Mouse (Mus musculus) Patski (cell line): Measurements from ENCODE around the gene 0610040J01Rik. TPM values are rescaled to one million over a fixed set of nuclear protein-coding genes. Genes with fewer than 3 reads are reported as not detected.
"Not testable (repeated sequence)": the region's sequence is repeated elsewhere in the genome, so short reads cannot be mapped to it uniquely, and the experiment has no call there.

Experiments
- ATAC-seq: fragments of 100-300 bp; one replicate; pipeline ENCODE4 v1.8.0; 2021
- CTCF ChIA-PET: fragments of 350-600 bp; sonication (Branson Sonifier 250); formaldehyde crosslinking; loops from one replicate; lab custom pipeline; 2022; ENCODE audit warnings: inconsistent platforms; lab: Charles Lee
- POLR2A ChIA-PET: fragments of 350-600 bp; sonication (Branson Sonifier 250); formaldehyde crosslinking; loops from one replicate; lab custom pipeline; 2022; ENCODE audit warnings: antibody characterized with exemption, inconsistent platforms; lab: Charles Lee
- DNase-seq: peaks from one replicate; pipeline ENCODE4 v3.0.0-alpha.2; 2011; ENCODE audit warnings: low read depth, low spot score
- H3K27me3 ChIP-seq: fragments of 371-371 bp; one replicate; pipeline ENCODE4 v1.5.1; 2021
- CTCF ChIP-seq: fragments of 100-300 bp; IDR thresholded peaks from one replicate; pipeline ENCODE4 v1.5.1; 2021
- in situ Hi-C: fragments of 300-500 bp; cut with MboI; formaldehyde crosslinking; loops from 3 replicates; pipeline ENCODE4 v1.11.1; 2018; ENCODE audit warnings: low pct_unique_long_range_greater_than_20kb, mixed read lengths
- polyA plus RNA-seq: library from polyadenylated mRNA; unstranded; gene quantifications from one replicate; pipeline ENCODE4 v1.2.3, GENCODE M21; 2021

0610040J01Rik gene
- polyA plus RNA-seq, 1 experiment from 2014 or later: 0.58 TPM

DNA sequence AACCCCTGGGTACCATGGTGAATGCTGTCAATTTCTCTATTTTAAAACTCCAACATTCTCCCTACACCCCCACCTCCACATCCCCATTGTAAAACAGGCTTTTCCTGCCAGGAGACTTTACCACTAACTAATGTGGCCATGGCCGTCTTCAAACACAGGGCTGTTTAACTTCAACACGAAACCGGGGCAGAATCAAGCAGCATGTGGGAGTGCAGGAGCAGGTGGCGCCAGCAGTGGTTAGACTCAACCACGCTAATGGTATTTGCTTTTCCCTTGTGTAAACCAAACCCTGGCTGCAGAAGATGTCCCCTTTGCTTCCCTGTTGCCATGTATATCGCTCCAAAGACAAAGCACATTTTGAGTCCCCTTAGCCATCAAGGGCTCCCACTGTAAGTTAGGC is 79.7 kb downstream of the 0610040J01Rik start:
- in situ Hi-C loops: loop anchor here (25.0 kb wide), 1 partner anchor 955 kb away; no protein-coding TSS in a partner anchor
- TF ChIP-seq CTCF: no peak
- H3K27me3 ChIP-seq: no peaks in the 10 kb centered on the region
- no peak for DNase-seq
- ATAC-seq: no peak
- ChIA-PET POLR2A (no interaction called here), CTCF (no interaction called here)

DNA sequence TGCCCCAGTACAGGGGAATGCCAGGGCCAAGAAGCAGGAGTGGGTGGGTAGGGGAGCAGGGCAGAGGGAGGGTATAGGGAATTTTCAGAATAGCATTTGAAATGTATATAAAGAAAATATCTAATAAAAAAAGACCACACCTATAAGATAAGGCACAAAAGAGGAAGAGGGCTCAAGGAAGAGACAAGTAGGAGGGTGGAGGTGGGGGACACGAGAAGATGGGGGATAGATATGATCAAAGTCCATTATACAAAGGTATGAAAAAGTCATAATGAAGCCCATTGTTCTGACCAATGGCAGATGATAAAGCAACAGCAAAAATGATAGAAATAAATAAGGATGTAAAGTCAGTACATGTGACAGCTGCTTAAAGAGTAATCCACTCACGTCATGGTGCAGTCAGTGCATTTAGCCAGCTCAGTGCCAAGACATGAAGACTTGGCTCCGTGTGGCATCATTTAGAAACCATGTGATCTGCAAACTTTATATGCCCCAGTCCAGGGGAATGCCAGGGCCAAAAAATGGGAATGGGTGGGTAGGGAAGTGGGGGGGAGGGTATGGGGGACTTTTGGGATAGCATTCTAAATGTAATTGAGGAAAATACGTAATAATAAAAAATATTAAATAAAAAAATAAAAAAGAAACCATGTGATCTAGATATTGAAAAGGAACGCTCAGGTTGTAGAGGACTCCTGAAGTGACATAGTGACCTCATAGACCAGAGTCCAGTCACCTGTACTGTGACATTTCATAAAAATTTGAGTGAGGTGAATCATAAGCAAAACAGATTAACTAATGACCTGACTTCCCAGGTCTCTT is 85.0 kb downstream of the 0610040J01Rik start:
- POLR2A ChIA-PET, H3K27me3 ChIP-seq, DNase-seq, ATAC-seq: not testable (repeated sequence)
- in situ Hi-C loops: loop anchor here (25.0 kb wide), 1 partner anchor 960 kb away; no protein-coding TSS in a partner anchor
- CTCF ChIA-PET: interaction anchor here (1.1 to 2.2 kb wide), 3 partner anchors 9 to 199 kb away, joined by 3 to 5 read pairs (median 4); no protein-coding TSS in a partner anchor

DNA sequence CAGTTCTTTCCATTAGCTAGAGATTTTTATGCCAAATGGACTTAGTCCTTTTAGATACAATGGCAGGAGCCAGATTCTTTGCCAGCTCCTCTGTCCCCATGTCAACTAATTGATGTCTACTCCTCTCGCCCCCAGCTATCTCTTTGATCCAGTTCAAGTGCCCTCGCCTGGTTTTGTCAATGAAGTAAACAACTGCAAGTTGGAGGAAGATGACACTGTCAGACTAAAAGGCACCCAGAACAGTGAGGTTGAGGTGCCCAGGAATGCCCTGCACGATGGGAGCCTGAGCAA is 85.6 kb downstream of the 0610040J01Rik start:
- no peak for TF ChIP-seq CTCF
- ChIA-PET POLR2A (no interaction called here), CTCF (interaction anchor here (1.1 to 2.2 kb wide), 3 partner anchors 9 to 199 kb away, joined by 3 to 5 read pairs (median 4); no protein-coding TSS in a partner anchor)
- ATAC-seq: no peak
- in situ Hi-C loops: loop anchor here (25.0 kb wide), 1 partner anchor 960 kb away; no protein-coding TSS in a partner anchor
- H3K27me3 ChIP-seq: no peaks in the 10 kb centered on the region
- DNase-seq: no peak

DNA sequence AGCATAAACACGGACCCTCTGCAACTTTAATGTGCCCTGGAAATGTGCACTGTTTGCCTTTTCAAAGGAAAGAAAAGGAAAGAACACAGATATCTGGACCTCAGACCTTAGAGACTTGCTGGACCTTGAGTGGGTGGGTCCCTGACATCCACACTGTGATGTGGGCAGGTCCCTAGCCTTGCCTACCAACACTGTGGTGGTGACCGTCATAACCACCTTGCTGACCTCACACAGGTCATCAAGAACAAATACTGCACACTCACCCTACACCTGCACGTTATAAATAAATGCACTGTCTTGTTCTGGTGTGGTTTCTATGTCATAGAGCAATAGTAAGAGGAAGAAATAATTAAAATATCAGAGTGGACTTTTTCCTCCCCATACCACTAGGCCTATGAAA is 91.2 kb downstream of the 0610040J01Rik start:
- ATAC-seq (no peak), DNase-seq (no peak)
- no peaks in the 10 kb centered on the region for H3K27me3 ChIP-seq
- in situ Hi-C loops: no loop called here
- CTCF ChIA-PET: interaction anchor here (0.7 to 5.6 kb wide), 3 partner anchors 66 to 409 kb away, joined by 3 to 63 read pairs (median 3); partner anchors contain the start of gene Rell1
- POLR2A ChIA-PET: no interaction called here
- no peak for TF ChIP-seq CTCF

DNA sequence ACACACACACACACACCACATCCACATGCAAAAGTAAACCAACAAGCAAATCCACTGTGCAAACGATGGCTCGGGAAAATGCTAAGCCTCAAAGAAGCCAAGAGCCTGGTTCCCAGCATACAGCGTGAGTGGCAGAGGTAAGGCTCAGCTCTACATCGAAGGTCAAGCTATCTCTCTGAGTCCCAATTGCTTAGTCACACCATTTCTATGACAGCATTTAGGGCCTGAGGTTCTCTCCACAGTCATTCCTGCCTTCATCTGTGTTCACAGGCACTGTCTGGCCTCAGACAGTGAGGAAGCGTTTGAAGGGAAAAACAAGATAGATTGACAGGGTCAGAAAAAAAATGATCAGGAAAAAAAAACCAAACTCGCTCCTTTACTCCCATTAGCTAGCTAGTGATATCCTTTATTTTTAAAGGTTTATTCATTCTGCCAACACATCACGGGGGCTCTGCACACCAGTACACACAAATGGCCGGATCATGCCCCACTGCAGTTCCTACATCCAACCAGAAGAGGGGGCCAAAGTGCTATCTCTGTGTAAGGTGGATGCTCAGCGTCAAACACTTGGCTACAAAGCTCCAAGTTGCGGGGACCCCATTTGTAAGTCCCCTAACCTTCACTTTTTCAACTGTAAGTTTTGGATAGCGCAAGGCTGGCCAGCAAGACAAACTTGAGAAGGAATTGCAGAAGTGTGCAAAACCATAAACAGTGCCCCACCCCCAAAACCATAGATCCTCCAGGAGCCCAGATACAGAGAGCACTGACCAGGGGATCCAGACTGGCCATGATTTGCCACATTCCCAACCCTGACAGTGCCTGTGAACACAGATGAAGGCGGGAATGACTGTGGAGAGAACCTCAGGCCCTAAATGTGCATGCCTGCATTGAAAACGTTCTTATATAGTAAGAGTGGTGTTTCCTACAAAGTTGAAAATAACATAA is 94.3 kb downstream of the 0610040J01Rik start:
- POLR2A ChIA-PET: interaction anchor here (1.5 kb wide), 1 partner anchor 12 kb away, joined by 3 read pairs; no protein-coding TSS in a partner anchor
- no peaks in the 10 kb centered on the region for H3K27me3 ChIP-seq
- DNase-seq (no peak), ATAC-seq (peak; percentile 73)
- in situ Hi-C loops: loop anchor here (5.0 kb wide), 3 partner anchors 56 to 361 kb away; no protein-coding TSS in a partner anchor
- CTCF ChIA-PET: interaction anchor here (0.6 to 5.6 kb wide), 21 partner anchors 8 to 272 kb away, joined by 3 to 63 read pairs (median 3); no protein-coding TSS in a partner anchor
- peak; percentile 98 for TF ChIP-seq CTCF

DNA sequence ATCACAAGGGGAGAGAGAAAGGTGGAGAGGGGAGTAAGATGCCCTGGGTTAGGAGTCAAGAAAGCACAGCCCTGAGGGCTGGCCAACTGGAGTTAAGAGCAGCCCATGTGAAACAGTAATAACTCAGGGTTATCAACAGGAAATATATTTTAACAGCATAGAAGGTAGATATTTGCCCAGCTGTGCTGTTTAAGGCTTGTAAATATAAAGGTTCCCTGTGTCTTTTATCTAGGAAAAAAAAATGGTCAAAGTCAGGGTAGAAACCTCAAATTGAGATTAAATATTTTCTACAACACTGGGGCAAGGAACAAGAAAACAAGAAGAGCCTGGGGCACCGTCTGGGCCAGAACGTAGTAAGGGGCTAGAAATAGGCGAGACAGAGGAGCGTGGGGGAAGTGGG is 95.3 kb downstream of the 0610040J01Rik start:
- CTCF ChIA-PET: interaction anchor here (0.9 to 5.6 kb wide), 9 partner anchors 9 to 295 kb away, joined by 3 to 63 read pairs (median 3); no protein-coding TSS in a partner anchor
- DNase-seq (no peak), ATAC-seq (no peak)
- POLR2A ChIA-PET: interaction anchor here (1.0 kb wide), 1 partner anchor 9 kb away, joined by 3 read pairs; no protein-coding TSS in a partner anchor
- TF ChIP-seq CTCF: no peak
- in situ Hi-C loops: loop anchor here (5.0 kb wide), 3 partner anchors 55 to 360 kb away; no protein-coding TSS in a partner anchor
- no peaks in the 10 kb centered on the region for H3K27me3 ChIP-seq

DNA sequence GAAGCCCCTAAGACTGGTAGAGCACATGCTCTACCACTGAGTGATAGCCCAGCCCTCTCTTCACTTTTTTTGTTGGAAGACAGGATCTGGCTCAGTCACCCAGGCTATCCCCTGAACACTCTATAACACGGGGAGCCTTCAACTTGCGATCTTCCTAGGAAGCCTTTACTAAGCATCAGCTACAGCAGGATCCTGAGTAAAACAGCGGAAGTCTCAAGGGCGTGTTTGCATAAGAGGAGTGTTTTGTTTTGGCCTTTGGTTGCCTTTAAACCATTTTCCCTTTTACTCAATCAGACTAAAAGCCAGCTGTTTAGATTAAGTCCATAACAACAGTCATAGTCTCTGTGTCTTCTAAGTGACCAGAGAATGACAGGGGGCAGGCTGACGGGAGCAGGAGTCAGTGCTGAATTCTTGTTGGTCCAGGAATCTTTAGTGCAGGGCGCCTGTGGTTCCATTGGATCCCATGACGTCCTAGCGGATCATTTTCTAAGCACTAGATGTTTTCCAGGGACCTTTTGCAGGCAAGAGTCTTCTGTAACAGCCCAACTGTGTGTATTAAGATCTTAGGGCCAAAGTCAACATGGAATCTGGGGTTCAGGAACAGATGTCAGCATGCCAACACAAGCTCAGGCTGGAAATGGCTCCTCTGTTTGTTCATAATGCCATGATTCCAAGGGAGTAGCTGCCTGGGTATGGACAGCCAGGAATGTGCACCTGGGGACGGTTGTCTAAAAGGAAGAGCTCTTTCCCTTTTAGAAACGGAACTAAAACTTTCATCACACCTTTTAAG is 98.2 kb downstream of the 0610040J01Rik start:
- no peaks in the 10 kb centered on the region for H3K27me3 ChIP-seq
- in situ Hi-C loops: no loop called here
- POLR2A ChIA-PET: interaction anchor here (0.8 kb wide), 1 partner anchor 44 kb away, joined by 3 read pairs; no protein-coding TSS in a partner anchor
- ATAC-seq (no peak), DNase-seq (no peak)
- no peak for TF ChIP-seq CTCF
- CTCF ChIA-PET: interaction anchor here (1.1 to 3.6 kb wide), 2 partner anchors 18 to 160 kb away, joined by 3 to 16 read pairs; no protein-coding TSS in a partner anchor

DNA sequence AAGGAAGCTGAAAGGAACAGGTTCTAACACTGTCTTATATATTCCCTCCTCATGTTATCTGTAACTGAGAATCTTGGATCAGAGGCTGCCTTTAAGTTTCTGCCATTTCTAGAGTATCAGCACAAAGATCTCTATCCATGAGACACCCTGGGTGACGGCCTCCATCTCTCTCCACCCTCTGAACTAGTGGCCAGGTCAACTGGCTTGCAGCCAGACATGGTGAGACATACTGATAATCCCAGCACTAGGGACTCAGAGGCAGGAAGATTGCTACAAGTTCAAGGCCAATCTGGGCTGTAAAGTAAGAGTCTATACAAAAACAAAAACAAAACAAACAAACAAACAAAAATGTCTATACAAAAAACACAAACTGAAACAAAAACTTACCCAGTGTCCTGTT is 102.7 kb downstream of the 0610040J01Rik start:
- CTCF ChIA-PET: interaction anchor here (2.8 kb wide), 1 partner anchor 155 kb away, joined by 11 read pairs; no protein-coding TSS in a partner anchor
- no peak for DNase-seq
- no peak for TF ChIP-seq CTCF
- POLR2A ChIA-PET: no interaction called here
- in situ Hi-C loops: no loop called here
- ATAC-seq: no peak
- H3K27me3 ChIP-seq: no peaks in the 10 kb centered on the region

DNA sequence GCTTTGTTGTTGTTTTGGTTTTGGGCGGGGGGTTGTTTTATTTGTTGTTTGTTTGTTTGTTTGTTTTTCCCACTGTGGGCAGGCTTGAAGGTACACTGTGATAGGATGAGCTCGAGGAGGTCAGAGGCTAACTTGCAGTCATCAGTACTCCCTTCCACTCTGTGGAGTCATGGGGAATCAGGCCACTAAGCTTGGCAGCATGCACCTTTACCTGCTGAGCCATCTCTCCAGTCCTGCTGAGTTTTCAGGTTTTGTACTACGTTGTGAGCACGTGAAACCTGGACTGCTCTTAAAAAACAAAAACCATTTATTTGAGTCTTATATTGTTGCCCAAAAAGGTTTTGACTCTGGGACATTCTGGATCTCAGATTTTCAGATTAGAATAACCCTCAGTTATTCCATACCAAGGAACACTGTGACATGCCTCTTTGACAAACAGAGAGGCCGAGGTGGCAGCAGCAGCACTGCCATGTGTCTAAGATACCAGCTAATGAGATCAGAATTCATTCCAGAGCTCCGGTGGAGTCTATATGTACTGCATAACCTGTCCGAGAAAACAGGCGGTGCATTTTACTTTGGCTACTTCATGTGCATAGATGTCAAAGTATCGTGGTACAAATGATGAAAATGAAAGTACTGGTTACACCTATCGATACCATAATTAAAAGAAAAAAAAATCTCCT is 104.4 kb downstream of the 0610040J01Rik start:
- DNase-seq: no peak
- H3K27me3 ChIP-seq: no peaks in the 10 kb centered on the region
- ChIA-PET CTCF (interaction anchor here (1.0 to 2.8 kb wide), 6 partner anchors 9 to 154 kb away, joined by 3 to 11 read pairs (median 4); no protein-coding TSS in a partner anchor), POLR2A (interaction anchor here (0.7 to 1.0 kb wide), 3 partner anchors 9 to 178 kb away, joined by 3 read pairs; partner anchors contain the start of gene Rell1)
- in situ Hi-C loops: no loop called here
- ATAC-seq: no peak
- TF ChIP-seq CTCF: no peak
